Mouse (Mus musculus): ENCODE data around the gene Olfr374.

The Olfr374 gene

GRCm38 (mm10) chr8:72135446-72136301, 28.8 kb downstream of the Olfr374 start:
- peak; percentile 45 to 62 for DNase-seq

- DNase-seq = peak; percentile 68 to 88
Observed at GRCm38 (mm10) chr8:72136302-72136978, 29.6 kb downstream of the Olfr374 start.

- DNase-seq = no peak
Observed at GRCm38 (mm10) chr8:72137431-72137830, 30.6 kb downstream of the Olfr374 start.

GRCm38 (mm10) chr8:72138456-72138855, 31.6 kb downstream of the Olfr374 start:
- DNase-seq = no peak

- no peak for DNase-seq
Observed at GRCm38 (mm10) chr8:72143256-72143824, 36.5 kb downstream of the Olfr374 start.

- no peak for DNase-seq
Observed at GRCm38 (mm10) chr8:72144345-72144975, 37.6 kb downstream of the Olfr374 start.

GRCm38 (mm10) chr8:72145511-72145910, 38.7 kb downstream of the Olfr374 start:
- no peak for DNase-seq

GRCm38 (mm10) chr8:72146056-72146455, 39.2 kb downstream of the Olfr374 start:
- DNase-seq = no peak

GRCm38 (mm10) chr8:72146556-72146955, 39.7 kb downstream of the Olfr374 start:
- no peak for DNase-seq

- DNase-seq = no peak
Observed at GRCm38 (mm10) chr8:72147266-72147665, 40.4 kb downstream of the Olfr374 start.

GRCm38 (mm10) chr8:72149056-72149455, 42.2 kb downstream of the Olfr374 start:
- DNase-seq = no peak

GRCm38 (mm10) chr8:72151418-72152078, 44.7 kb downstream of the Olfr374 start:
- DNase-seq = no peak

- DNase-seq = no peak
Observed at GRCm38 (mm10) chr8:72153382-72153781, 46.5 kb downstream of the Olfr374 start.

- no peak for DNase-seq
Observed at GRCm38 (mm10) chr8:72158096-72158495, 51.3 kb downstream of the Olfr374 start.

- no peak for DNase-seq
Observed at GRCm38 (mm10) chr8:72158726-72159125, 51.9 kb downstream of the Olfr374 start.

GRCm38 (mm10) chr8:72160007-72160406, 53.2 kb downstream of the Olfr374 start:
- DNase-seq = no peak

GRCm38 (mm10) chr8:72160707-72161697, 54.2 kb downstream of the Olfr374 start, which contains the start of gene Rab8a:
Rab8a (plus strand) TSS chr8:72161200.
- DNase-seq = peak; percentile 100

- peak in 1 of 2 experiments; percentile 41 for DNase-seq
Observed at GRCm38 (mm10) chr8:72162821-72163220, 56.0 kb downstream of the Olfr374 start.
